Mouse (Mus musculus): Measurements from ENCODE around the gene Prkx. TPM values are rescaled to one million over a fixed set of nuclear protein-coding genes. Genes with fewer than 3 reads are reported as not detected.

Prkx gene
- polyA plus RNA-seq, 1 experiment from 2014 or later = 6.7 TPM

GRCm38 (mm10) chrX:77799554-77799953 lies 3.5 kb upstream of the Prkx start:
- H3K4me2 ChIP-seq (replicated peaks; ENCODE audit: low read depth) = no peak overlapping the region
- no peaks in the 10 kb centered on the region for H3K9me3 ChIP-seq (ENCODE audit: control insufficient read depth)
- no peaks in the 10 kb centered on the region for H3K27me3 ChIP-seq (replicated peaks; ENCODE audit: control insufficient read depth, insufficient read depth, low read length)
- no peak overlapping the region for H3K9ac ChIP-seq (ENCODE audit: low read depth, low read length)
- H3K27ac ChIP-seq (ENCODE audit: low read depth, low read length) = no peak overlapping the region
- ATAC-seq = no peak
- H3K4me1 ChIP-seq (replicated peaks; ENCODE audit: control insufficient read depth, insufficient read depth, low read length) = no peaks in the 10 kb centered on the region
- 78% methylated on average over 3 of the region's 3 CpGs for WGBS
- no peak for TF ChIP-seq CTCF (IDR thresholded peaks at IDR 0.05; ENCODE audit: low read depth)
- H3K36me3 ChIP-seq (ENCODE audit: control insufficient read depth, insufficient read depth) = no peaks in the 10 kb centered on the region
- H3K4me3 ChIP-seq (ENCODE audit: low read depth, low read length) = no peak overlapping the region

DNA sequence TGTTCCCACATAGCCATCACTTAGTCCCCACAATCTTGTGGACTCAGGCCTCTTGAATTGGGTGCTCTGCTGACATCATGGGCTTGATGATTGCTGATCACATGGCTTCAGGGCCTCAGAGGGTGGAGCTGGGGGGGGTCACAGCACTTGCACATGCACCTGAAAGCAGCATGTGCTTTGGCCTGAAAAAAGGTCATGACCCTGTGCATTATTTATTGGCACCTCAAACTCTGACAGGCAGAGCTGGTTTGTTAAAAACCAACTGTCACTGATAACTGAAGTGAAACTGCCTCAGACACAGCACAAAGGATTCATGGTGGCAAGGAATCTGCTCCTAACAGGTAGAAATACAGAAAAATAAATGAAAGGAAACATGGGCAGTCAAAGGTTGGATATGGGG lies 1.7 kb upstream of the Prkx start:
- Histone ChIP-seq H3K36me3 (ENCODE audit: control insufficient read depth, insufficient read depth) (no peaks in the 10 kb centered on the region), H3K4me2 (replicated peaks; ENCODE audit: low read depth) (no peak overlapping the region), H3K4me1 (replicated peaks; ENCODE audit: control insufficient read depth, insufficient read depth, low read length) (no peaks in the 10 kb centered on the region), H3K9me3 (ENCODE audit: control insufficient read depth) (no peaks in the 10 kb centered on the region), H3K9ac (ENCODE audit: low read depth, low read length) (no peak overlapping the region), H3K4me3 (ENCODE audit: low read depth, low read length) (no peak overlapping the region), H3K27ac (ENCODE audit: low read depth, low read length) (no peak overlapping the region), H3K27me3 (replicated peaks; ENCODE audit: control insufficient read depth, insufficient read depth, low read length) (no peaks in the 10 kb centered on the region)
- no peak for TF ChIP-seq CTCF (IDR thresholded peaks at IDR 0.05; ENCODE audit: low read depth)
- ATAC-seq = no peak

- no peak for ATAC-seq
- Histone ChIP-seq H3K4me3 (ENCODE audit: low read depth, low read length) (no peak overlapping the region), H3K4me2 (replicated peaks; ENCODE audit: low read depth) (peak overlapping the region; percentile 65), H3K9ac (ENCODE audit: low read depth, low read length) (no peak overlapping the region), H3K4me1 (replicated peaks; ENCODE audit: control insufficient read depth, insufficient read depth, low read length) (no peaks in the 10 kb centered on the region), H3K36me3 (ENCODE audit: control insufficient read depth, insufficient read depth) (no peaks in the 10 kb centered on the region), H3K9me3 (ENCODE audit: control insufficient read depth) (no peaks in the 10 kb centered on the region), H3K27me3 (replicated peaks; ENCODE audit: control insufficient read depth, insufficient read depth, low read length) (no peaks in the 10 kb centered on the region), H3K27ac (ENCODE audit: low read depth, low read length) (no peak overlapping the region)
- TF ChIP-seq CTCF (IDR thresholded peaks at IDR 0.05; ENCODE audit: low read depth) = no peak; the same call in 1 of the 2 replicates
- WGBS = 67% methylated on average over 1 of the region's 1 CpGs
These were observed 838 bp upstream of the Prkx start for GRCm38 (mm10) chrX:77796916-77797315.

GRCm38 (mm10) chrX:77795858-77796174 lies 262 bp downstream of the Prkx start:
- Histone ChIP-seq H3K4me1 (replicated peaks; ENCODE audit: control insufficient read depth, insufficient read depth, low read length) (no peaks in the 10 kb centered on the region), H3K9ac (ENCODE audit: low read depth, low read length) (peak overlapping the region; percentile 54; the same call in 1 of the 2 replicates), H3K27ac (ENCODE audit: low read depth, low read length) (peak overlapping the region; percentile 78; the same call in 1 of the 2 replicates), H3K36me3 (ENCODE audit: control insufficient read depth, insufficient read depth) (no peaks in the 10 kb centered on the region), H3K4me2 (replicated peaks; ENCODE audit: low read depth) (peak overlapping the region; percentile 65), H3K4me3 (ENCODE audit: low read depth, low read length) (peak overlapping the region; percentile 65), H3K27me3 (replicated peaks; ENCODE audit: control insufficient read depth, insufficient read depth, low read length) (no peaks in the 10 kb centered on the region), H3K9me3 (ENCODE audit: control insufficient read depth) (no peaks in the 10 kb centered on the region)
- peak; percentile 97 for ATAC-seq
- TF ChIP-seq CTCF (IDR thresholded peaks at IDR 0.05; ENCODE audit: low read depth) = no peak
- WGBS = 22% methylated on average over 30 of the region's 30 CpGs

DNA sequence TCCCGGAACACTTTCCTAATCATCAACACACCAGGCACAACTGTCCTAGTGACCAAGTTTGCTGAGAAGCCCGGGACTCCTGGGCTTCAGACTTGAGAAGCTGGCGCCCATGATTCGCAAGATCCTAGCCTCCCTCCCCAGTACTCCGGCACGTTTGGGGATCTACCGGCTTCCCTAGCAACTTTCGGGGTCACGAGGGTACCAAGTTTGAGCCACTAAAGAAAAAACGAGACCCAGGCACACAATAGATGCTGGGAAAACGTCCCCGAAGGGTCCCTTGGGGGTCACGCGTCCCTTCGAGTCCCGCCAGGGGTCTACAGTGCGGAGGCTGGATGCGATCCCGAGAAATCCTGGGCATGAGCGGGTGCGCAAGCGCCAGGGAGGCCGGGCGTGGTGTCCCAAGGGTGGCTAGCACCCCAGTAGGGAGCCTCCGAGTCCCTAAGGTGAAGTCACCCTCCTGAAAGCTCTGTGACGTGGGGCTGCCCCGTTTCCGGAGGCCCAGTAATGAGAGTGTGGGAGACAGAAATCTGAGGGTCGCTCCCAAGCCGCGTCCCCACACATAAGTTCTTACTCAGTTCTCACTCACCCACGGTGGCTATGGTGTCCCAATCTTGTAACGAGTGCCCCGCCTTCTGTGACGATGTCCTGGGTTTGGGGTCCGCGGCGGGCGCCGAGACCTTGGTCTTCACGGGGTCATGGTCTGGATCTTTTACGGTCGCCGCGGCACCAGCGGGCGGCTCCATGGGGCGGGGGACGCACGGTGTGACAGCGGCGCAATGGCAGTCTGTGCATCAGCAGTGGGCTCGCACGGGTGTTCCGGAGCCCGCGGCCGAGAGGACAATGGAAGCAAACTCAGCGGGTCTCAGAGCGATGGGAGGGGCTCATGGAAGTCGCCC lies 868 bp downstream of the Prkx start:
- Histone ChIP-seq H3K9ac (ENCODE audit: low read depth, low read length) (peak overlapping the region; percentile 54), H3K36me3 (ENCODE audit: control insufficient read depth, insufficient read depth) (no peaks in the 10 kb centered on the region), H3K4me1 (replicated peaks; ENCODE audit: control insufficient read depth, insufficient read depth, low read length) (no peaks in the 10 kb centered on the region), H3K4me3 (ENCODE audit: low read depth, low read length) (peak overlapping the region; percentile 65), H3K4me2 (replicated peaks; ENCODE audit: low read depth) (peak overlapping the region; percentile 65), H3K9me3 (ENCODE audit: control insufficient read depth) (no peaks in the 10 kb centered on the region), H3K27ac (ENCODE audit: low read depth, low read length) (peak overlapping the region; percentile 70), H3K27me3 (replicated peaks; ENCODE audit: control insufficient read depth, insufficient read depth, low read length) (no peaks in the 10 kb centered on the region)
- TF ChIP-seq CTCF (IDR thresholded peaks at IDR 0.05; ENCODE audit: low read depth) = no peak
- WGBS = 19% methylated on average over 57 of the region's 61 CpGs
- peak; percentile 60 for ATAC-seq

DNA sequence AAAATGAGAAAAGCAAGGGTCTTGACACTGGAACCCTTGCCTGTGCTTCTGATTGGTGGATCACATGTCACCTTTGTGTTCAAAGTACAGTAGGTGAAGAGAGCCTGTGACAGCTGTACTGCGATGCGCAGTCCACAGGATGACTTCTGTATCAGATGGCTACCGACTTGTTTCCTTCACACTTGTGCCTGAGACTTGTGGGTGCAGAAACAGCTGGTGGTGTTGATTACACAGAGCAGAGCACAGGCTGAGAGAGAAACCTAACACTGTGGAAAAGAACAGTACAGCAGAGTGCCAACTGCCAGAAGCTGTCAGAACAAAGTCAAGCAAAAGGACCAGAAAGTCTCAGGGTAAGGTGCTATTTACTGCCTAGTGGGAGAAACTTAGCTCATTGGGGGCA lies 7.4 kb downstream of the Prkx start:
- H3K4me2 ChIP-seq (replicated peaks; ENCODE audit: low read depth) = no peak overlapping the region
- no peak overlapping the region for H3K9ac ChIP-seq (ENCODE audit: low read depth, low read length)
- H3K36me3 ChIP-seq (ENCODE audit: control insufficient read depth, insufficient read depth) = no peaks in the 10 kb centered on the region
- TF ChIP-seq CTCF (IDR thresholded peaks at IDR 0.05; ENCODE audit: low read depth) = no peak
- 87% methylated on average over 3 of the region's 3 CpGs for WGBS
- H3K27ac ChIP-seq (ENCODE audit: low read depth, low read length) = no peak overlapping the region
- no peak overlapping the region for H3K4me3 ChIP-seq (ENCODE audit: low read depth, low read length)
- ATAC-seq = no peak
- H3K9me3 ChIP-seq (ENCODE audit: control insufficient read depth) = no peaks in the 10 kb centered on the region
- H3K4me1 ChIP-seq (replicated peaks; ENCODE audit: control insufficient read depth, insufficient read depth, low read length) = no peaks in the 10 kb centered on the region
- H3K27me3 ChIP-seq (replicated peaks; ENCODE audit: control insufficient read depth, insufficient read depth, low read length) = no peaks in the 10 kb centered on the region
